Mouse (Mus musculus) liver (tissue): ENCODE results near the gene Tmem161b.
"Not testable (repeated sequence)": the region's sequence is repeated elsewhere in the genome, so short reads cannot be mapped to it uniquely, and the experiment has no call there.

ENCODE experiments used
- DNase-seq: peaks from one replicate; pipeline ENCODE4 v3.0.0-alpha.2; 2020; ENCODE audit warnings: mixed read lengths

Tmem161b gene

DNA sequence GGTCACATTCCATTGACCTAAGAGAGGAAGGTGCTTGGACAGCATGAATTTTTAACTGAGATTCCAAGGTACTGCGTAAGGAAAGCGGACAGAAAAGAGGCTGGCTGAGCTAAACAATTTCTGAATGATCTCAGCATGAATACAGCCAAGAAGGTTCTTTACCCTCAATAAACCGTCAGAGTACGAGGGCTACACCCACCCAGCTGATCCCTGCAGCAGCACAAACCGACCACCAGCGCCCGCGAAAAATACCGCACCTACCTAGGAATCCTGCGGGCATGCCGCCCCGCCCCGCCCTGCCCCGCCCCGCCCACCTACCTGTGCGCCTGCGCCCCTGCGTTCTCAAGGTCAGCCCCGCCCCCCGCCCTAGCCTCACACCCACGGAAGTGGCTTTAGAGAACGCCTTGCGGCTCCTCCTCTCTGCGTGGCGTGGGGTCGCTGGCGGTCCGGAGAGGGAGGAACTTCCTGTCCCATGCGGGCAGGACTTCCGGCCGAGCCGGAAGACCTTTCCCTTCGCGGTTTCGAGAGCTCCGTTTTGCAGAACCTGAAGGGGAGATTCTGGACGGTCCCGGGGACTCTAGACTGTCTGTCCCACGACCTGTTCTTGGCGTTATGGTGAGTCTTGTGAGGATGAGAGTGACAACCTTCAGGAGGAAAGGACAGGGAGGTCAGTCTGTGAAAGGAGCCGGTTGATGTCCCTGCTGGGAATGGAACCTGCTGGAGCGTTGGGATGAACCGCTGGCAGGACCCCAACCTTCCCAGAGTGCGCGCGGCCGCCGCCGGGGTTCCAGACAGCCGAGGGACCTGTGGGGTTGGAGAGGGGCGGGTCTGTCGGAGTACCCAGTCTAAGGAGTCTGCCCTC is at the start of gene Tmem161b:
TSS of gene Tmem161b (plus strand) at position 477 of the 862 bp plus-strand sequence.
- peak; percentile 92 for DNase-seq

DNA sequence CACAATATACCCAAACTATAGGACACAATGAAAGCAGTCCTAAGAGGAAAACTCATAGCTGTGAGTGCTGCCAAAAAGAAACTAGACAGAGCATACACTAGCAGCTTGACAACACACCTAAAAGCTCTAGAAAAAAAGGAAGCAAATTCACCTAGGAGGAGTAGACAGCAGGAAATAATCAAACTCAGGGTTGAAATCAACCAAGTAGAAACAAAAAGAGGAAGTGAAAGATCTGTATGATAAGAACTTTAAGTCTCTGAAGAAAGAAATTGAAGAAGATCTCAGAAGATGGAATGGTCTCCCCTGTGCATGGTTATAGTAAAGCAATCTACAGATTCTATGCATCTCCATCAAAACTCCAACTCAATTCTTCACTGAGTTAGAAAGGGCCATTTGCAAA is 36.3 kb upstream of the Tmem161b start:
- not testable (repeated sequence) for DNase-seq

DNA sequence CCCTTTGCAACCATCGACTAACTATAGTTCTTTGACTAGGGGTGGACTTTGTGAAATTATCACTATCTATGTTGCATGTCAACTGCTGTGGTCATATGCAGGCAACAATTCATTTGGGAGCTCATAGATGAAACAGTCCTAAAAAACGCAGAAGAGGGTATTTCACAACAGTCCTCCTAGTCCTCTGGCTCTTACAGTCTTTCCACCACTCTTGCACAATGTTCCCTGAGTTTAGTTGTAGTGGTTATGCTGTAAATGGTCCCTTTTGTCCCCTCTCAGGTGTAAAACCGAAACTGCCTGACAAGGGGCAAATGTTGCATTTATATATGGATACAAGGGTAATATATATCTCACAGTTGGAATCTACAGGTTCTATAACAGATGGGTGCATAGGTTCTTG is 29.4 kb upstream of the Tmem161b start:
- DNase-seq, result no peak

DNA sequence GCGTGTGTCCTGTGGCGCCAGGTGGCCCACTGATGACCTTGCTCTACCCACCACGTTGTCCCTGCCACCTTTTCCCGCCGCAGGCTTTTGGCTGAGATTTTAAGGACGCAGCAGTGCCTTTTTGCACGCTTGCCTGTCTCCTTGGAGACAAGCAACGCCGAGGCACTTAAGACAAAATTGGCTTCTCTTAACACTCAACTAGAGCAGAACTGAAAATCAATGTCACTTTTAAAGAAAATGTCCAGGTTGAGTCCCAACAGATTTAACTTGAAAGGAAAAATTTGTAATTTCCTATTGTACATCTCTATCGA is 541 bp downstream of the Tmem161b start:
- DNase-seq, result no peak

DNA sequence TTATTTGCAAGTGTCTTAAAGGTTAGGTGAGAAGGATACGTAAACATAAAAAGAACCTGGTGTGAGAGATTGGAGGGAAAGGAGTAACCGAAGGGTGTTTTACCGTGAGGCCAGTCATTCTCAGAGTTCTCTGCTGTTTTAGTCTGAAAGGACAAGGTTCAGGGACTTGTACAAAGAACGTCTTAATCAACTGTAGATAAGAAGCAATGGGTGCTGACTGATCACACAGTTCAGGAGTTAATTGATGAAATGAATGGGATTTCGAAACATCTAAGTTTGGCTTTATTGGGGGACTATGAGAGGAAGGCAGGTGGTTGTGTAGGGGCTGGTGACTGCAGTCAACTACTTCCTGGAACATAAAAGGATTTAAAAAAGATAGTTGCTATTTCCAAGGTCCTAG is 922 bp downstream of the Tmem161b start:
- no peak for DNase-seq

DNA sequence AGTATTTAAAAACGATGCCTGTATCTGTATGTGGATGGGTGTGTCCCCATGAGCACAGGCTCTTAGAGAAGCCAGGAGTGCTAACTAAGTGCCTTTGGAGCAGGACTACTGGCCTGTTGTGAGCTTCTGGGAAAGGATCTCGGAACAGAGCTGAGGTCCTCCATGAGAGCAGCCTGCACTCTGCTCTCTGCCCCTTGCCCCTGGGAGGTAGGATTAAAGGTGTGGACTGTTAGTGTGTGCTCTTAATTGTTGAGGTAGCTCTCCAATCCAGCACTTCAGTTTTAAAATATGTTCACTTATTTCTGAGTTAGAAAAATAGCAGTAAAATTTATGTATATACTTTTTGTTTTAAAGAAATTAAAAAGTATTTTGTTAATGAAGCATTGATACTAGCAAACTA is 11.9 kb downstream of the Tmem161b start:
- no peak for DNase-seq

DNA sequence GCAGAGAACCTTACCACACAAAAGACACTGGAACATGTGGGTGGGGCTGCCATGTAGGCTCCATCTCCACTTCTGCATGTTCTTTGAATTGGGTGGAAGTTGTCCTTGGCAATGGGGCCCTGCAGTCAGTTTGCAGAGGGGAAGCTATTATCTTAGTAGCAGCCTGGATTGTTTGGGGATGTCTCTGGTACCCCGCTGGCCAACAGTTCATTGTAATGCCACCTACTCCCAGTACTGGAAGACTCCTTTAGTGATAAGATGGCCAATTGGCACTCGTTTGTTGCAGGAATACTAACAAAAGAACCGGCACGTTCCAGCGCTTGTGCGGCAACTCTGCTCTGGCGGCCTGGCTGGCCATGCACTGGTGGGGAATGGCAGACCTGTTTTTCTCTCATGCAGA is 14.7 kb downstream of the Tmem161b start:
- no peak for DNase-seq

DNA sequence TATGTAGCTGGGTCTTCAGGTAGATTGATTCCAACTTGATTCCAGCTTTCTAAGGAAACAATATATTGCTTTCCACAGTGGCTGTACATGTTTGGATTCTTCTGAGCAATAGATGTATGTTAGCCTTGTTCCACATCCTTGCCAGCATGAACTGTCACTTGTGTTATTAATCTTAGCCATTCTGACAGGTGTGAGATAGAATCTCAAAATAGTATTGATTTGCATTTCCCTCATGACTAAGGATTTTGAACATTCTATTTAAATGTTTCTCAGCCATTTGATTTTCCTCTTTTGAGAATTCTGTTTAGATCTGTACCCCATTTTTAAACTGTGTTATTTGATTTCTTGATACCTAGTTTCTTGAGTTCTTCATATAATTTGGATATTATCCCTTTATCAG is 16.1 kb downstream of the Tmem161b start:
- DNase-seq, result no peak

DNA sequence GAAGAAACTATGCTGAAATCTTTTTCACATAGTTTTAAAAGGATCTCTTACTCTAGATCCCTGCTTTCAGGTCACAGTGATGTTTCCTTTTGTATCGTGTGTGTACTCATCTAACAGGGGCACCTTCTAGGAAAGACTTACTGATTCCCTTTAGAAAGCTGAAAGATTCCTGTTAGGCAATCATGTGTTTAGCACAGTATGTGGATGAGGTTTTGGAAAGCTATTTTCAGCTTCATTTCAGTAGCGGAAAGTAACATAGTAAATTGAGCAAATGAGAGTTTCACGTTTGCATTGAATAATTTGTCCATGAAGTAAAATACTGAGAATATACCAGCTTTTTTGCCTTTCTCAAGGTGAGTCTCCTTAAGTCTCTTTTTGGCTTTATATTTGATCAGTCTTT is 26.0 kb downstream of the Tmem161b start:
- no peak for DNase-seq

DNA sequence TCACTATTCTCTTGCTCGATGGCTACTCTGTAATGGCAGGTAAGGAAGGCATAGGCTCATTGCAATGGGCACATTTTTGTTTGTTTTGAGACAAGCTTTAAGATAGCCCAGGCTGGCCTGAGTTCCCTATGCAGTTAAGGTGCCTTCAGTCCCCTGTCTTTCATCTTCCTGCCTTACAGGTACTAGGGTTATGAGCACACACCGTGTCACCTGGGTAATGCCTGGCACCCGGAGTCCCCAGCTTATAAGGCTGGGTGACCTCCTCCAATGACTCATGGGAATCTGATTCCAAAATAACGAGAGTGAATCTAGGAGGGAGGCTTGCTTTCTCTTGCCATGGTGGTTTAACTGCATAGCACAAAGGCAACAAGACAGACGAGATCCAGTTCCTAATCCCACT is 29.2 kb downstream of the Tmem161b start:
- no peak for DNase-seq

DNA sequence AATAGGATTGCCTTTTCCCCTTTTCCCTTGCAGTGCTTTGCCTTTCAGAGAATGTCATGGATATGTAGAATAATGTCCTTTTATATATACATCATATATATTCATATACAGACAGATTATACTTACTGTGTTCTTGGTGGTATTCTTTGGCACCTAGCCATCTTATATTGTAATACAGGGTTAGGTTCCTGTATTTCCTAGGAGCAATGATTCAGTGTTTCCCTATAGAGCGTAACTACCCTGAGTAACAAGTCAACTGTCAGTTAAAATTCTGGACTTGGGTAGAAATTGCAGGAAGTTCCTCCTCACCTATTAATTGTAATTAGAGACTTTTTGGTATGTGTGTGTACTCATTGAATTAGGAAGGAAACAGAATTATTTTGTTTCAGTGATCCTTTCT is 33.0 kb downstream of the Tmem161b start:
- no peak for DNase-seq

DNA sequence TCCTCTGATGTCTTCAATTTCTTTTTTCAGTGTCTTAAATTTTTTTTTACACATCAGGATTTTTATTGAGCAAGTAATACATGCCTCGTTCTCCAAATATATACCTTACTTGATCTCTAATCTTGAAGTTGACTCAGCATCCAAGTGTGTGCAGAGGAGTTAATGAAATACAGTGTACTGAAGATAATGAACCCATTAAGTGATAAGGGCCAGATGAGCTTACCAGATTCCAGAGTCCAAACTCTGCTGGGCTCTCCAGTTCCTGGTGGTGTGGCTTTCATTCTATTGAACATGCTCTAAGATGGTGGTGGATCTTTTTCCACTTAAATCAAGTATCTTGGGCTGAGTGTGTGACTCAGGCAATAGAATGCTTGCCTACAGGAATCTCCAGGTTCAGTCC is 42.3 kb downstream of the Tmem161b start:
- DNase-seq, result not testable (repeated sequence)

DNA sequence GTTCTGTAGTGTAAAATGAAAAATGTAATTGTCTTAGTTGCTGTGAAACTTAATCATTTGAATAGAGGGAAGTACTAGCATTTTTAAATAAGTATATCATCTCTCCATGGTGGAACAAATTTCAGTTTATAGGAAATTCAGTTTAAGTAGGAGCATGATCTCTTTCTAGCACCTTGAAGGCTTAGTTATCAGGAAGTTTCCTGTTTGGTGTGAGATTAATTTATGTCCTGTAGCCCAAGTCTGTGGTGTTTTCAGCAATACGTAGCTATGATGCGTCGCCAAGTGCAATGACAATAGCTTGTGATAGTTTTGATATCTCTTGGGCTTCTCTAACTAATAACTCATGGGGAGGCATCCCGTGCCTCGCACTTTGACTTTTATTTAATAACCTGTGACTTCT is 54.1 kb downstream of the Tmem161b start:
- no peak for DNase-seq

DNA sequence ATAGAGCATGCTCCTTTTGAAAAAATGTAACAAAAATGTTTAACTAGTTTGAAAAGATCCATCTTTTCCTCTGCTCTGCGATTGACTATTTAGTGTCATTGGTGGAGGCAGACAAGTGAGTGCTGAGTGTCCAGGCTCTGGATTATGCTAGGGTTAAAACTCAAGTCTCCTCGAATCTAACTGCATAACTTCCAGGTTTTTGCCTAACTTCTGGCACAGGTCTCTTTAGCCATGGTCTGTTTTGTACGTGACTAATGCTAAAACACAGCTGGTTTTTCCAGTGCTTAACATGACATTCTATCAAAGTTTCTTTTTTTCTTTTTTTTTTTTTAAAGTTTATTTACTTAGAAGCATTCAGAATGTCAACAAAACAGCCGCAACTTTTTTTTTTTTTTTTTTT is 58.3 kb downstream of the Tmem161b start:
- no peak for DNase-seq

DNA sequence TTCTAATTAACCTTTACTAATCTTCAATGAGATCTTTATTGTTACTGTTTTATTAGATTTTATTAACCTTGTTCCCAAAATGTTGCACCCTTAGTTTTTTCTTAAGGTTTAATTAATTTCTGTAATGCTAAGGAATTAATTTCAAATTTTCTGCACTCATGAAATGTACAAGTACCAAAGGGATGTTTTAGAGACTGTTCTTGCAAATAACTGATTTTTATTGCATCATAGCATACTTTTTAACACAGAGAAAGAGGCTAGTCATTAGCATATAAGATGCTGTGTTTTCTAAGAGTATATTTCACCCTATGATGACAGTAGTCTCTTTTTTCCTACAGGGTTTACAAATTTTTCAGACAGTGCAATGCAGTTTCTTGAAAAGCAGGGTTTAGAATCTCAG is 60.9 kb downstream of the Tmem161b start:
- DNase-seq, result no peak

DNA sequence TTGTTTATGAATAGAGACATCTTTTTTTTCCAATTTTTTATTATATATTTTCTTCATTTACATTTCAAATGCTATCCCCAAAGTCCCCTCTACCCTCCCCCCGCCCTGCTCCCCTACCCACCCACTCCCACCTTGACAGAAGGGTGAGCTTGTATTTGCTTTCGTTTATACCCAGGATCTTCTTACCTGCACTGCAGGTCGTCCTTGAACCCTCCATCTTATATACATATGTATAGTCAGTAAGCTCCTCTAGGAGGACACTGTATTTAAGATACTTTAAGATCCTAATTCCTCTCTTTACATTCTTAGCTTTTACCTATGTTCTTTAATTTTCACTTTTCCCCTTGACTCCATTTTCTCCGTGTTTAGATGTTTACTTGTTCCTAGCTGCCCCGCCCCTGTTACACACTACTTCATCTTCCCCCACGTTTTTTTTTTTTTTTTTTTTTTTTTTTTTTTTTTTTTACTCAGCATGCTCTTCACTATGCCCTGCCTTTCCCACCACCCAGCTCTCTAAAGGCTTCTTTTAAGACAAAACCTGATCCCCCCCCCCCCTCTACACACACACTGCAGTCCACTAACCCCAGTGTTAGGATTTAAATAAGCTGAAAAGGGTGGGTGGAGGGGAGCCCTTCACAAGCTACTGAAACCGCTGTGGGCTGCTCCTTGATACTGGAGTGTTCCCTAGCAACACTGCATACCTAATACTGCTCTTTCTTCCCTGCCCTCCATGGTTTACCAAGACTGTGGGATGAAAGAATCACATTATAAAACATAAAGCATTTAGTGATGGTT is 62.9 kb downstream of the Tmem161b start:
- DNase-seq, result no peak

DNA sequence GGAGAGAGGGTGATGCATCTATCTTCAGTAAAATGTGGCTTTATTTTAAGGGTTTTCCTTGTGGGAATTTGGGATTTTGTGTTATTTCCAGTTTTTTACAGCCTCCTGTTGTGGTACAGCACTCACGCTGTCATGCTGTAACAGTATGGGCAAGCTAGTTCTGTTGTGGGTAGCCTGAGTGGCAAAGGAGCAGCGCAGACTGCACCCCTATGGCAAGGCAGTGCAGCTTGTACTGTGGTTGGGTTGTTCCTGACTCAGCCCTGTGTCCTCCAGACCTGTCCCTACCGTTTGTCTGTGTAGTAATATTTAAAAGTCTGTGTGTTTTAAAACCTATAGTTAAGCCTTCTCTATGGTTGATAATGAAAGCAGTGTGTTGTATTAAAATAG is 63.5 kb downstream of the Tmem161b start:
- no peak for DNase-seq

DNA sequence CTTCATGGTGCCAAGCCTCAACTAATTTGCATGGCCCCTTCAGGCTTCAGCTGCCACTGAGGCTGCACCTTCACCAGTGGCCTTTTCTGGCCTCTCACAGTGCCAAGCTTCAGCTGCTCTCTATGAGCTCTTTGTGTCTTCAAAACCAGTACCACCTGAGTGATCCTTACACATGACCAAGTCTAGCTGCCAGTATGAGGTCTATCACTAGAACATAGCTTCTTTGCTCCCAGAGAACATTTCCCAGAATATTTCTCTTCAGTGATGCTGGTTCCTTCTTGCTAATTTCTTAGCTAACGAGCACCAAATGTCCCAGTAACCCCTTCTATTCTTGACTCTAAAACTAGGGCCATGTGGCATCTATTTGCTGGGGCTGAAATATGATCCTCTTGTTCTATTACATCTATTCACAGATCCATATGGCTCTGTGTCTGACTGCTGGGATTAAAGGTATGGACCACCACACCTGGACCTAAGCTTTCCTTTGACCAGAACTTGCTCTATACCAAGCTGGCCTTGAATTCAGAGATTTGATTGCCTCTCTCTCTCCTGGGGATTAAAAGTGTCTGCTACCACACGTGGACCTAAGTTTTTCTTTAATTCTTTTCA is 77.5 kb downstream of the Tmem161b start:
- DNase-seq, result no peak

DNA sequence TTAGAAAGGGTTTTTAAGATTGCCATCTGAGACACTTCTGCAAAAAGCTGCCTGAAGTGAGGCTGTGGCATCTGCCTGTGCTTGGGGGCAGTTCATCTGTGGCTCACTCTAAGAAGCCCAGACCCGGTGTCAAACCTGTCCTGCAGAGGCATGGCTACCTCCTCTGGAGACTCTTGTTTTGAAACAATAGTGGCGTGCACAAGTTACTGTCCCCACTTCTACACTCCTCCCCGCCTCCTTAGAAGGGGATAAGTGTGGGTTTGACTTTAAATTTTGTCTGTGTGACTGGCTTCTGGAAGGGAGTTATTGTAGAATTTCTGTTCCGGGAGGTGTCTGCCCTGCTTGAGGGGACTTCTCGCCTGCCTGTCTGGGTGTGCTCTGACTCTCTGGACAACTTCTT is 121.2 kb downstream of the Tmem161b start:
- DNase-seq, result no peak

DNA sequence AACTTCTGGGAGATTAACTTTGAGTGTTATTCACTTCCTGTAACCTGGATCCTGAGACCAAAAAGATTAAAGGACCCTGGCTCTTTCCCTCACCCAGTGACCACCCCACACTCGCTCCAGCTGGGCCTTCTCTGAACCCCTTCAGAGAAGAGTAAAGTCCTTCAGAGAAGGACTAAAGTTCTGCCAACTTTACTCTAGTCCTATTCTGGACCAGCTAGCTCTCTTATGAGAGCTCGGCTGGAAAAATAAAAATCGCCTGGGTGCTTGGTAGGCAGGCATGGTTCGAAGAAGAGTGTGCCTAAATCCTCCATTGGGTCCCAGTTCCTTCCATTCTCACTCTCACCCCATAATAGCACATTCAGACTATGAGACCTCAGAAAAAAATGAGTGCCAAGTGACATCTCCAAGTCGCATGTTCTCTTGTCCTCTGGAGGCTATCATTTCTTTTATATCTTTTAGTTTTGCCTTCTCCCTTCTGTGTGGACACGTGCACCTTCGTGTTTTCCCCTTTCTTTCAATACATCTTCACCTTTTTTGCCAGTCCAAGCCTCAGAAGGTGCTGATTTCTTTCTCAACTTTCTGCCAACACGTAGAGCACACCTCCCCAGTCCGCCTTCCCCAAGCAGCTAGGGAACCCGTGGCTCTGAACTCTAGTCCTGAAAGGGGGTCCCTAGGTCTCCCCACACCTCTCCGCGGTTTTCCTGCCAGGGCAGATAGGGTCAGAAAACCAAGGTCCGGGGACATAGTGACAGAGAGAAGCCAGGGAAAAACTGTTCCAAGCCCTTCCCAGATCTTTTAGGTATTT is 121.8 kb downstream of the Tmem161b start:
- no peak for DNase-seq

DNA sequence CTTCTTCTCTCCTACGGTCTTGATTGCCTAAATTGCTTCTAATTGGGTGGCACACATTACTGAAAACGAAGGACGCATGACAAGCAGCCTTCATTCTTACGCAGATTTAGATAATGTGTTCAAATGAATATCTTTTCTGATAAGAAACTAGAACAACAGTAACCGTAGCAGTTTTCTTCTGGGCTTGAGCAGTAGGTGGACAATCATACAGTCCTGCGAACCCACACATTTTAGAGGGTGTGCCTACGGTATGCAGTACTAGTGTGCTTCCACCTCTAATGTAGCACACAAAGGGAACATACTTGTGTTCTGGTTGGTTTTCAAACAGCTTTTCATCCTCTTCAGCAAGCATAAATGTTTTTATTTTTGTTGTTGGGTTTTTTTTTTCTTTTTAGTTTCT is 122.6 kb downstream of the Tmem161b start:
- DNase-seq, result no peak

DNA sequence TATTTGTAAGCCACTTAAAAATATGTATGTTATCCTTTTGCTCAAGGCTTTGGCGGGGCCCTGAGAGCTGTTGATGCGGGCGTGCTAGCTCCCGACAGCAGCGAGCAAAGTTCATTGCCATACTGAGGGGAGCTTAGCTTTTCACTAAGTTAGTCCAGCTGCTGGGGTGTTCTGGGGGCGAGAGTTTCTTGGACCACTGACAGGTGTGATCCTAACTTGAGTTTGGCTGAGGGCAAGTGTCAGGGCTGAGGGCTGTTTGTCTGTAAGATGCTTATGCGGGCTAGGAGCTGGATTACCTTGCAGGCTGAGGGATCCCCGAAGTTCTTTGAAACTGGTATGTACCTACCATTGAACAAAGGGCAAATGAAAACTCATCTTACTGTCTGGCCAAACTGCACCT is 123.0 kb downstream of the Tmem161b start:
- no peak for DNase-seq
